Mouse (Mus musculus): Measurements from ENCODE around the gene Cacng5. TPM values are rescaled to one million over a fixed set of nuclear protein-coding genes. Genes with fewer than 3 reads are reported as not detected.

Cacng5 gene
- polyA plus RNA-seq, 1 experiment from 2014 or later, result 0.43 TPM

GRCm38 (mm10) chr11:107936929-107937328 lies 22.1 kb upstream of the Cacng5 start:
- 90% methylated on average over 2 of the region's 2 CpGs for WGBS

DNA sequence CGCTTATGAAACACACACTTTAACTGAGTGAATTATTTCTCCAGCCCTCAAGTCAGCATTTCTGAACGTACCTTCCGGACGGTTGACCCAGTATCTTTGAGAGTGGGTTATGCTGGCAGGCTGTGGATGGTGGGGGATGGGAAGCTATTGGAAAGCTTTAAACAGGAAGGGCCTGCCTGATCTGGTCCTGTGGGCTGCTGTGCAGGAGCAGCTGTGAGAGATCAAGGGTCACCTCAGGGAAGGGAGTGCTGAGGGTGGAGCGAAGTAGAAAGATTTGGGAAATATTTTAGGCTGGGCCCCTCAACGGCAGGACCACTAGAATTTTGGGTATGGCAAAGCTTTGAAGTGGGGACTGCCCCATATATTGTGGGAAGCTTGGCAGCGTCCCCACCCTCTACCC lies 16.9 kb upstream of the Cacng5 start:
- Histone ChIP-seq H3K27me3 (replicated peaks; ENCODE audit: control insufficient read depth, insufficient read depth, low read length) (no peaks in the 10 kb centered on the region), H3K9me3 (ENCODE audit: control insufficient read depth, low read length) (no peaks in the 10 kb centered on the region), H3K4me3 (ENCODE audit: low read depth, low read length) (no peak overlapping the region), H3K9ac (ENCODE audit: low read length) (no peak overlapping the region), H3K4me1 (replicated peaks; ENCODE audit: control insufficient read depth, insufficient read depth, low read length) (no peaks in the 10 kb centered on the region), H3K4me2 (ENCODE audit: low read length) (no peak overlapping the region), H3K27ac (ENCODE audit: low read depth) (no peak overlapping the region), H3K36me3 (ENCODE audit: control insufficient read depth, insufficient read depth, low read length) (no peaks in the 10 kb centered on the region)
- WGBS, result 51% methylated on average over 7 of the region's 7 CpGs
- DNase-seq (ENCODE audit: low spot score) (no peak), ATAC-seq (replicated peaks; ENCODE audit: low FRiP score, low TSS enrichment, low read depth) (no peak)

More at GRCm38 (mm10) chr11:107936929-107937328, 22.1 kb upstream of the Cacng5 start:
- ATAC-seq (replicated peaks; ENCODE audit: low FRiP score, low TSS enrichment, low read depth), result no peak
- H3K36me3 ChIP-seq (ENCODE audit: control insufficient read depth, insufficient read depth, low read length), result peaks cover 3% of the 10 kb centered on the region; the same call in 1 of the 2 replicates
- H3K4me2 ChIP-seq (ENCODE audit: low read length), result no peak overlapping the region
- no peaks in the 10 kb centered on the region for H3K4me1 ChIP-seq (replicated peaks; ENCODE audit: control insufficient read depth, insufficient read depth, low read length)
- H3K27me3 ChIP-seq (replicated peaks; ENCODE audit: control insufficient read depth, insufficient read depth, low read length), result no peaks in the 10 kb centered on the region
- H3K9me3 ChIP-seq (ENCODE audit: control insufficient read depth, low read length), result peaks cover 16% of the 10 kb centered on the region
- no peak for DNase-seq (ENCODE audit: low spot score)
- H3K27ac ChIP-seq (ENCODE audit: low read depth), result no peak overlapping the region
- no peak overlapping the region for H3K9ac ChIP-seq (ENCODE audit: low read length)
- H3K4me3 ChIP-seq (ENCODE audit: low read depth, low read length), result no peak overlapping the region

DNA sequence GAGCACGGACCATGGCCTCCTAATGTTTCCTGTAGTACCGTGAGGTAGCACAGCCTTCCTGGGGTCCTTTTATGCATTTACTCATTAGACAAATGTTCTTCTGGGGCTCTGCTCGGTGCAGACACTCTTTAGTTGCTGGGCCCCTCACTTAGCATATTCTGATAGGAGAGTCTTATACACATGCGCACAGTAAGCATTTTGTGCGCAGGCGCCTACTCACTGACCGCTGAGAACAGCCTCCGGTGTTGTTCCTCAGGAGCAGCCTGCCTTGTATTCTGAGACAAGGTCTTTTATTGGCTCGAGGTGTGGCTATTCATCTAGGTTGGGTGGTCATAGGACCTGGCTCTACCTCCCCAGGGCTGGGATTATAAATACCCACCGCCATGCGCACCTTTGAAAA lies 16.4 kb upstream of the Cacng5 start:
- H3K4me2 ChIP-seq (ENCODE audit: low read length), result no peak overlapping the region
- no peak overlapping the region for H3K27ac ChIP-seq (ENCODE audit: low read depth)
- DNase-seq (ENCODE audit: low spot score) (no peak), ATAC-seq (replicated peaks; ENCODE audit: low FRiP score, low TSS enrichment, low read depth) (no peak)
- no peaks in the 10 kb centered on the region for H3K36me3 ChIP-seq (ENCODE audit: control insufficient read depth, insufficient read depth, low read length)
- no peaks in the 10 kb centered on the region for H3K27me3 ChIP-seq (replicated peaks; ENCODE audit: control insufficient read depth, insufficient read depth, low read length)
- H3K9ac ChIP-seq (ENCODE audit: low read length), result no peak overlapping the region
- H3K9me3 ChIP-seq (ENCODE audit: control insufficient read depth, low read length), result no peaks in the 10 kb centered on the region
- H3K4me1 ChIP-seq (replicated peaks; ENCODE audit: control insufficient read depth, insufficient read depth, low read length), result no peaks in the 10 kb centered on the region
- H3K4me3 ChIP-seq (ENCODE audit: low read depth, low read length), result no peak overlapping the region
- WGBS, result 85% methylated on average over 11 of the region's 11 CpGs

DNA sequence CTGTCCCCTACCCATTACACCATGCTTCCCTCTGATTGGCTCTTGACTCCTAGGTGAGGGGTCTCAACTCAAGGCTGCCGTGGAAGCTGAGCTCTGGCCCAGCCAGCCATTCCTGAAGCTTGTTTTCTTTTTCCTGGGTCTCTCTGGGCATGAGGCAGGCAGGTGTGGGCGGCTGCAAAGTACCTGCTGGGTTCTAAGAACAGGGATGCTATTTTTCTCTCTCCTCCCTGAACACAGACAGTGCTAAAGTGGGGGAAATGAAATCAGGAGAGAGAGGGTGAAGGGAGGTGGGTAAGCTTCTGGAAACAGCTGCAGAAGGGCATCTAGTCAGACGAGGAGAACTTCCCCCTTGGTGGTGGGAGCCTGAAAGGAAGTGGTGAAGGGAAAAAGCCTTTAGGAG lies 14.9 kb upstream of the Cacng5 start:
- Histone ChIP-seq H3K4me1 (replicated peaks; ENCODE audit: control insufficient read depth, insufficient read depth, low read length) (no peaks in the 10 kb centered on the region), H3K4me3 (ENCODE audit: low read depth, low read length) (no peak overlapping the region), H3K27me3 (replicated peaks; ENCODE audit: control insufficient read depth, insufficient read depth, low read length) (no peaks in the 10 kb centered on the region), H3K9me3 (ENCODE audit: control insufficient read depth, low read length) (no peaks in the 10 kb centered on the region), H3K36me3 (ENCODE audit: control insufficient read depth, insufficient read depth, low read length) (no peaks in the 10 kb centered on the region), H3K9ac (ENCODE audit: low read length) (no peak overlapping the region), H3K4me2 (ENCODE audit: low read length) (no peak overlapping the region), H3K27ac (ENCODE audit: low read depth) (no peak overlapping the region)
- 47% methylated on average over 3 of the region's 3 CpGs for WGBS
- no peak for ATAC-seq (replicated peaks; ENCODE audit: low FRiP score, low TSS enrichment, low read depth)
- no peak for DNase-seq (ENCODE audit: low spot score)

GRCm38 (mm10) chr11:107919852-107920508 lies 5.1 kb upstream of the Cacng5 start:
- peaks cover 9% of the 10 kb centered on the region for H3K27me3 ChIP-seq (replicated peaks; ENCODE audit: control insufficient read depth, insufficient read depth, low read length)
- H3K9ac ChIP-seq (ENCODE audit: low read length), result no peak overlapping the region
- DNase-seq (ENCODE audit: low spot score) (peak; percentile 64), ATAC-seq (replicated peaks; ENCODE audit: low FRiP score, low TSS enrichment, low read depth) (no peak)
- H3K4me3 ChIP-seq (ENCODE audit: low read depth, low read length), result no peak overlapping the region
- H3K4me1 ChIP-seq (replicated peaks; ENCODE audit: control insufficient read depth, insufficient read depth, low read length), result no peaks in the 10 kb centered on the region
- 44% methylated on average over 16 of the region's 16 CpGs for WGBS
- H3K9me3 ChIP-seq (ENCODE audit: control insufficient read depth, low read length), result no peaks in the 10 kb centered on the region
- H3K36me3 ChIP-seq (ENCODE audit: control insufficient read depth, insufficient read depth, low read length), result no peaks in the 10 kb centered on the region
- no peak overlapping the region for H3K27ac ChIP-seq (ENCODE audit: low read depth)
- H3K4me2 ChIP-seq (ENCODE audit: low read length), result no peak overlapping the region

DNA sequence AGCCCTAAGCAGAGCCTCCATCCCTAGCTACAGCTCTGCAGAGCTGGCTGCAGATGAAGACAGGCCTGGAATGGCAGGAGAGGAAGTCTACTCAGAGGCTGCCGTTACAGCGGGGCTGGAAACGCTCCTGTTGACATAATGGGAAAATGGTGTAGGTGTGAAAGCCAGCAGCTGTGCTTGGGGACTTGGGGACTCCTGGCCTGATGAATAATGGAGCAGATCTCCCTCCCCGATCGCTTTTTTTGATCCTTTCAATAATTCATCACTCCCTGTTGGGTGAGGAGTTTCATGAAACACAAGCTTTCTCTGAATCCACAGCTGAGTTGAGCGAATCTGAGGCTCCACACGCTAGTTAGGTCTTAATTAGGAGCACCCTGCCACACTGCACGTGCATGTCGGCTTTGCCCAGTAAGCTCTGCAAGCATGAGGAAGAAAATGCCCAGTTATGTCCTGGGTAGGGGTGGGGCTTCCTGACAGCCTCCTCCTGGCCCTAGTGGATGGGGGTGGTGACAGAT lies 2.9 kb upstream of the Cacng5 start:
- H3K4me1 ChIP-seq (replicated peaks; ENCODE audit: control insufficient read depth, insufficient read depth, low read length), result no peaks in the 10 kb centered on the region
- no peak overlapping the region for H3K9ac ChIP-seq (ENCODE audit: low read length)
- DNase-seq (ENCODE audit: low spot score), result no peak
- H3K9me3 ChIP-seq (ENCODE audit: control insufficient read depth, low read length), result no peaks in the 10 kb centered on the region
- 65% methylated on average over 9 of the region's 9 CpGs for WGBS
- no peak for ATAC-seq (replicated peaks; ENCODE audit: low FRiP score, low TSS enrichment, low read depth)
- H3K27me3 ChIP-seq (replicated peaks; ENCODE audit: control insufficient read depth, insufficient read depth, low read length), result peaks cover 26% of the 10 kb centered on the region
- no peaks in the 10 kb centered on the region for H3K36me3 ChIP-seq (ENCODE audit: control insufficient read depth, insufficient read depth, low read length)
- no peak overlapping the region for H3K4me2 ChIP-seq (ENCODE audit: low read length)
- H3K27ac ChIP-seq (ENCODE audit: low read depth), result no peak overlapping the region
- H3K4me3 ChIP-seq (ENCODE audit: low read depth, low read length), result no peak overlapping the region

GRCm38 (mm10) chr11:107913317-107913716 lies 1.5 kb downstream of the Cacng5 start:
- no peak for ATAC-seq (replicated peaks; ENCODE audit: low FRiP score, low TSS enrichment, low read depth)
- no peak for DNase-seq (ENCODE audit: low spot score)
- Histone ChIP-seq H3K4me3 (ENCODE audit: low read depth, low read length) (no peak overlapping the region), H3K9me3 (ENCODE audit: control insufficient read depth, low read length) (no peaks in the 10 kb centered on the region), H3K36me3 (ENCODE audit: control insufficient read depth, insufficient read depth, low read length) (no peaks in the 10 kb centered on the region), H3K27ac (ENCODE audit: low read depth) (no peak overlapping the region), H3K4me2 (ENCODE audit: low read length) (no peak overlapping the region), H3K27me3 (replicated peaks; ENCODE audit: control insufficient read depth, insufficient read depth, low read length) (peaks cover 26% of the 10 kb centered on the region), H3K9ac (ENCODE audit: low read length) (no peak overlapping the region), H3K4me1 (replicated peaks; ENCODE audit: control insufficient read depth, insufficient read depth, low read length) (no peaks in the 10 kb centered on the region)
- 51% methylated on average over 3 of the region's 3 CpGs for WGBS

DNA sequence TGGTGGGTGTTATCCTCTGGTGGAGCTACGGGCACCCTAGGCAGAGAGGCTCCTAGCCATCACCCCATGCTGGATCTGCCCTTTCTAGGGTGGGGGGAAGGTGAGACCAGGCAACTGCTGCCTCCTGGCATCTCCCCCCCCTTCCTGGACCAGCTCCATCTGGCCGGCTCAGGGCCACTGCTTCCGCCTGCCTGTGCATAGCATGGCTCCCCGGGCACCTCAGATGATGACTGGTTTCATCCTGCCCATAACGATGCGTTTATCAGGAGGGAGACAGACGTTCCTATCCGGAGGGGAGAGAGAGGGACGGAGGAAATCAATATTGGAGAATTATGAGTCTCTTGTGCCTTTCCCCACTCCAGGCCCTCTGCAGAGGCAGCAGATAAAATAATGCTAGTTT lies 9.5 kb downstream of the Cacng5 start:
- 66% methylated on average over 9 of the region's 9 CpGs for WGBS
- no peak for ATAC-seq (replicated peaks; ENCODE audit: low FRiP score, low TSS enrichment, low read depth)
- no peak overlapping the region for H3K9ac ChIP-seq (ENCODE audit: low read length)

DNA sequence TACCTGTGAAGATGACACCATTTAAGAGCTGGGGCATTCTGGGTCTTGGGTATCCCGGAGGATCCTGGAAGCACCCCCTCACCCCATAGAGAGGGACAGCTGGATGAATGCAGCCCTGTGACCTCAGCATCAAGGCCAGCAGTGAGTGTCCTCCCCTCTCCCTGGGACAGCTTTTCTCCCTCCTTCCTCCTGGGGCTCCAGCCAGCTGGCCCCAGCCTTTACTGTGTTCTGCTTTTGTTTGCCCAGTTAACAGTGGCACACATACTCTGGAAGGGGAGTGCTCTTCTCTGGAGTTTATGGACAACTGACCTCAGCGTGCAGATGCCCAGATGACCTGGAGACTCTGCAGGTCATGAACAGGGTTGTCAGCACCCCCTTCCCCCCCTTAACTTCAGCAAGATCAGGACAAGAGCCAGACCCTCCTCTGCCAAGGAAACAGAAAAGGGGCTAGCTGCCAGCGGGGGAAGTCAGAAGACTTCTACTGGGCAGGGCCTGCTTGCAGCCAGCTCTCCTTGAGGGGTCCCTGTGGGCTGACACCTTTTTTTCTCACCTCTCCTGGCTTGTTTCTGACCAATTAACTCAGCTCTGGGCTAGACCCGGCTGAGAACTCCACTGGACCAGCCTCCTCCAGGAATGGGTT lies 10.8 kb downstream of the Cacng5 start:
- DNase-seq (ENCODE audit: low spot score), result no peak
- Histone ChIP-seq H3K9ac (ENCODE audit: low read length) (no peak overlapping the region), H3K4me1 (replicated peaks; ENCODE audit: control insufficient read depth, insufficient read depth, low read length) (no peaks in the 10 kb centered on the region), H3K27ac (ENCODE audit: low read depth) (no peak overlapping the region), H3K4me2 (ENCODE audit: low read length) (no peak overlapping the region), H3K36me3 (ENCODE audit: control insufficient read depth, insufficient read depth, low read length) (no peaks in the 10 kb centered on the region), H3K9me3 (ENCODE audit: control insufficient read depth, low read length) (no peaks in the 10 kb centered on the region), H3K4me3 (ENCODE audit: low read depth, low read length) (no peak overlapping the region), H3K27me3 (replicated peaks; ENCODE audit: control insufficient read depth, insufficient read depth, low read length) (no peaks in the 10 kb centered on the region)
- WGBS, result 21% methylated on average over 4 of the region's 4 CpGs
- no peak for ATAC-seq (replicated peaks; ENCODE audit: low FRiP score, low TSS enrichment, low read depth)

More for the DNA sequence above, 9.5 kb downstream of the Cacng5 start:
- no peak overlapping the region for H3K4me3 ChIP-seq (ENCODE audit: low read depth, low read length)
- no peaks in the 10 kb centered on the region for H3K4me1 ChIP-seq (replicated peaks; ENCODE audit: control insufficient read depth, insufficient read depth, low read length)
- no peak overlapping the region for H3K4me2 ChIP-seq (ENCODE audit: low read length)
- no peaks in the 10 kb centered on the region for H3K27me3 ChIP-seq (replicated peaks; ENCODE audit: control insufficient read depth, insufficient read depth, low read length)
- DNase-seq (ENCODE audit: low spot score), result no peak
- no peaks in the 10 kb centered on the region for H3K36me3 ChIP-seq (ENCODE audit: control insufficient read depth, insufficient read depth, low read length)
- H3K27ac ChIP-seq (ENCODE audit: low read depth), result no peak overlapping the region
- H3K9me3 ChIP-seq (ENCODE audit: control insufficient read depth, low read length), result no peaks in the 10 kb centered on the region

All from intestine, embryonic 14.5 days (tissue).